Mouse (Mus musculus) spleen, adult 12 weeks (tissue): ENCODE data around the gene Dtnb.
"Not testable (repeated sequence)": the region's sequence is repeated elsewhere in the genome, so short reads cannot be mapped to it uniquely, and the experiment has no call there.

ENCODE experiments used
- DNase-seq: peaks from one replicate; pipeline ENCODE4 v3.0.0; 2022; ENCODE audit warnings: low spot score

Gene Dtnb

GRCm38 (mm10) chr12:3660985-3661635 lies 88.9 kb downstream of the Dtnb start:
- no peak for DNase-seq

GRCm38 (mm10) chr12:3662660-3663059 lies 90.5 kb downstream of the Dtnb start:
- no peak for DNase-seq

DNA sequence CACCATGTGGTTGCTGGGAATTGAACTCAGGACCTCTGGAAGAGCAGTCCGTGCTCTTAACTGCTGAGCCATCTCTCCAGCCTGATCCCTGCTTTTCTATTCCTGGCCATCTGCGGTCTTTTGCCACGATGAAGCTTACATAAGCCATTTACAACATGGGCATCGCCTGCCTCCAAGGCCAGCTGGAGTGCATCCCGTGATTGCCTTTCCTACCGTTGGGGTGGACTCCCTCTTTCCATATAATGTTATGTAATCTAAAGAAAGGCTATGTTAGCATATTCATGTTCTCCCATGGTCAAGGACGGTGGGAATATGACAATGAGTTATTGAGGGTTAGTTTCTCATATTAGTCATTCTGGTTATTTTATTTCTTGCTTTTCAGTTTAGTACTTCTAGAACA lies 91.2 kb downstream of the Dtnb start:
- no peak for DNase-seq

GRCm38 (mm10) chr12:3669971-3670381 lies 97.8 kb downstream of the Dtnb start:
- DNase-seq, result no peak

DNA sequence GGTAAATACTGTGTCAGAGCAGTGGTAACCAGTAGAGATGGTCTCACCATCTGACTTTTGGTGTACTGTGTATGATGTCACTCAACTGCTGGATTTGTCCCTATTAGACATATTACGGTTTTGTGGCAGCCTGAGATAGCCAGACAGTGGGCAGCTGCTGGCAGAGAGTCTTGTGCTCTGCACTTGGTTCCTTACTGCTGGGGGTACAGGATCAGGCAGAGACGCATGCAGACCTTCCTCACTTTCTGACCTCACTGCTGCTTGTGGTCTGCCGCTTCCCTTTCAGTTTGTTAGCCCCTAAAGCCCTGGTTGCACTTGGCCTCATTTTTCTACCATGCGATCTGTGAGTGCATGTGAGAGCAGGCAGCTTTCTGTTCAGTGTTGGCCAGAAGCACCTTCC lies 98.9 kb downstream of the Dtnb start:
- no peak for DNase-seq

GRCm38 (mm10) chr12:3672786-3673185 lies 100.6 kb downstream of the Dtnb start:
- no peak for DNase-seq

- DNase-seq, result no peak
Measured at GRCm38 (mm10) chr12:3673886-3674285, 101.7 kb downstream of the Dtnb start.

DNA sequence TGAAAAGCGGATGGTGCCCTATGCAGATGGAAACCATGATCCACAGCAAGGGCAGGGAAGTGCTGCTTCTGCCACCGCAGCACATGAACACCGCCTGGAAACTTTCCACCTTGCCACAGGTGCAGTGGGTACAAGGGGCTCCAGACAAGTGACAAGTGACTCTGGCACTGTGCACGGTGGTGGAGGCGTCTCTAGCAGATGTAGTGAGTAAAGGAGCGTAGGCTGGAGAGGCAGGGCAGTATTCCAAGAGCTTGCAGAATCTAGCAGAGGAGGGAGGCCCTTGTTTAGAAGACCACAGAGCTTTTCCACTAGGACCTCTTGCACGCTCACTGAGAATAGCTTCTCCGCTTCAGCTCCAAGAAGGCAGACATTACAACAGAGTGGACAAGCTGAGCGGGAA lies 102.7 kb downstream of the Dtnb start:
- DNase-seq, result no peak

GRCm38 (mm10) chr12:3680721-3681120 lies 108.5 kb downstream of the Dtnb start:
- no peak for DNase-seq

DNA sequence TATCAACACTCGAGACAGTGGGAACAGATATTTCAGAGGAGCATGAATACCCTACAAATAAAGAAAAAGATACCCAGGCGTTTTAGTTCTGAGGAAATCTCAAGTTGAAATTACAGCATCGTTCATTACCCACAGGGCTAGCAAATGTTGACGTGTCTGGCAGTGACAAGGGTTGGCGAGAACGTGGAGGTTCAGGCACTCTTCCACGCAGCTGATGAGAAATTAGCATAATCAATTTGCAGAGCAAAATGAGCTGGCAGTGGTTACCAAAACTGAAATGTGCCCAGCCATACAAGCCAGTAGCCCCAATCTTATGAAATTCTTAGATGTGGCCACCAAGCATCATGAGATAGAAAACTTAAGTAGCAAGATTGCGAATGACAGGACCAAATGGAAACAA lies 110.9 kb downstream of the Dtnb start:
- no peak for DNase-seq

DNA sequence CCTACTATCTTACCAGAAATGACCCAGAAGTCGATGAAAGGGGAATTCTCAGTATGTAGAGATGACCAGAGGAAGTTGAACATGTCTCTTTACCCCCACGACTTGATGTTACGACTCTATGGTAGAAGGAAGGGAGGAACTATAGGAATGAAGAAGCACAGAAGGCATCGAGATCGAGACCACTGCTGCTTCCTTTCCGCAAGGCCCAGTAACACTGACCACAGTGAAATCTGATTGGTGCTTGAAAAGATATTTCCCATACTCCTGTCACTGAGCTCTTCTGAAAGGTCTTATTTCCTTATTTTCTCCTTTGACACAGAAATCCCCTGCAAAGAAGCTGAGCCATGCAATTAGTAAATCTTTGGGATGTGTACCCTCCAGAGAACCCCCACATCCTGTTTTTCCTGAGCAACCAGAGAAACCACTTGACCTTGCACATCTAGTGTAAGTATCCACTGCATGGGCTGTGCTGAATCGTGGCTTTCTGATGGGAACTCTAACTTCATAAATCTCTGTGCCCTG lies 114.3 kb downstream of the Dtnb start:
- DNase-seq, result no peak

GRCm38 (mm10) chr12:3690926-3691529 lies 118.8 kb downstream of the Dtnb start:
- not testable (repeated sequence) for DNase-seq

DNA sequence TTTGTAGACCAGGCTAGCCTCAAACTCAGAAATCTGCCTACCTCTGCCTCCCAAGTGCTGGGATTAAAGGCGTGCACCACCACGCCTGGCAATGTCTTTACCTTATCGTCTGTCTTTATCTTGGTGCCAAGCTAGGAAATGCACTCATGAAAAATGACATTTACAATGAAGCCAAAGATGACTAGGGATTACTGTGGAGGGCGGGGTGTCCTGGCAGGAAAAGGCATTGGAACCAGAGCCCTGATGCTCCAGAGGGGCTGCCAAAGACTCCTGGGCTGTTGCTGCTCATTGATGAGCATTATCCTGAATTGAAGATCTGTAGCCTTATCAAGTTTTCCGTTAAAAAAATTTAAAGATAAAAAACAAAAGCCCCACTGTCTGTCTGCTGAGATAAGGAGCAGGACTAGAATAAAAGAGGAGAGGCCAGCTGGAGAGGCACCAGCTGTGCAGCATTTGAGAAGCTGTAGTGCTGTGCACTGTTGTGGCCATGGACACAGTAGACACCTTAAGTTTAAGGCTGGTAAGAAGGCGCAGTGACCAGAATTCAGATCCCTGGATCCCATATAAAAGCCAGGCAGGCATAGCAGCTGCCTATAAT lies 120.7 kb downstream of the Dtnb start:
- no peak for DNase-seq

DNA sequence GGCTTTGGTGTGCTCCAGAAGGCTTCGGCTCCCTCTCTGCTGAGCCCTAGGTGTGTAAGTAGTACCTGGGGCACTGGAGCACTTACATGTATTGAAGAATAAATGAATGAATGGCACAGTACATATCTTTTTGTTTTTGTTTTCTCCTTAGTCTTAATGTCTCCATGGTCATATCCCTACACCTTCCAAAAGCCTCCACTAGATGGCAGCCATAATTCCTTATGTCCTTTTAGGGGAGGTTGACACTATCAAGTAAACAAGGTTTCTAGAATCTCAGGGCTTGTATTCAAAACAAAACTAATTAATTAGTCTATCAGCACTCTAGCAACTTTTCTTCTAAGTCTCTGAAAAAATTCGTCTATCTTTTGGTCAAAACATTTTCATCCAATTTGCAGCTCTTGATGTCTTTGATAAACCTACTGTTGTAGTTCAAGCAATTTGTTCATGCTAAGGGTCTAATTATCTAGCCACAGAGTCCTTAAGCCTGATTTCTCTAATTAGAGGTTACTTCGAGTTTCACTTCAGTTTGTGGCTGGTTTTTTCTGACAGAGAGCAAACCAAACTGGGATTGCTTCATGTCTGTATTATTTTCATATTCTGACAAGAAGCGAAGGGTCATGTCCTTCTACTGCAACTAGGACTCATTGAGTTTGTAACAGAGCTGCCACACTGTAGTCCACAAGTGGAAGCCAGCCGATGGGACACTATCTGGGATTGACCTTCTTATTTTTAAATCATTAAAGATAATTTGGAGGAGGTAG lies 123.7 kb downstream of the Dtnb start:
- DNase-seq, result no peak

- DNase-seq, result no peak
Measured at GRCm38 (mm10) chr12:3700503-3700902, 128.3 kb downstream of the Dtnb start.

DNA sequence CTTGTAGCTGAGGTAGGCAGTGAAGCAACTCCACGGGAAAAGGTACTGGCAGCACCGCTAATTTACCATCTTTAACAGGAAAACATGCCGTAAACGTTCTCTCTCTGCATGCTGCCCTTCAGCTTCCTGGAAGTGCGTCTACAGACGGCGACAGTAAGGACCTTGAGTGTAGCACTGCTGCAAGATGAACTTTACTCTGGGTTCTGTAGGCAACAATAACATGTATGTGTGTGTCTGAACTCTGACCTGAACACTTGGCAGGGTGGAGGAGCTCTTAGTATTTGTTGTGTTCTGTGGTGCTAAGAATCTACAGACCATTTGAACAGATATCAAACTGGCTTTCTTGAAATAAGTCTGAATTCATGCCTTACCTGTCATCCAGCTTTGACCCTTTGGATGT lies 130.7 kb downstream of the Dtnb start:
- no peak for DNase-seq

DNA sequence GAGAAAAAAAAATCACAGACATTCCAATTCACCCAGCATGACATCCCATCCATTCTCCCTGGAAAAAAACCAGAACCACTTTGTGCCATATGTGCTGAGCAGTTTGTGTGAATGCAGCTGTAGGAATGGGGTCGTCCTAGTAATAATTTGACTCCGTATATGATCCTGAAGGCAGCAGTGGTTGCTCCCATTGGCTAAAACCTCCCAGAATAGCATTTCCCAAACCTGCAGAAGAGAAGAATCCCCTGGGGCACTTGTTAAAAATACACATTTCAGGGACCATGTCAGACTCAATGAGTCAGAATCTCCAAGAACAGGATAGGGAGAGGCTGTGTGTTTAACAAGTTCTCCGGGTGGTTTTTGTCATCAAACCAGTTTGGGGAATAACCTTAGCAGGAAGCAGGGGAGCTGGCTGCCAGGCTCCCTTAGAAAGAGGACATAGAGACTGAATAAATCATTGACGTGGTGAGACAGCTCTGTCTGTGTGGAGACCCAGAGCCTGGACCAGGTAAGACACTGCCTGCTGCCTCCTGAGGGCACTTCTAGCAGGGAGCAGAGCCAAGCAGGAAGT lies 147.1 kb downstream of the Dtnb start:
- DNase-seq, result no peak

GRCm38 (mm10) chr12:3720527-3720926 lies 148.3 kb downstream of the Dtnb start:
- DNase-seq, result no peak

- no peak for DNase-seq
Measured at GRCm38 (mm10) chr12:3723762-3724161, 151.6 kb downstream of the Dtnb start.

GRCm38 (mm10) chr12:3724822-3725370 lies 152.7 kb downstream of the Dtnb start:
- DNase-seq, result no peak

GRCm38 (mm10) chr12:3729521-3730075 lies 157.4 kb downstream of the Dtnb start:
- DNase-seq, result no peak
